Comparison of ENCODE assay signal across 21 mouse cellular contexts in genomic region chr19:9105101-9105685, GRCm38 (mm10). TPM values are rescaled to one million over a fixed set of nuclear protein-coding genes. Genes with fewer than 3 reads are reported as not detected.
DNase-seq lines count a peak whose midpoint lies in the region; ATAC-seq lines count a peak whose summit lies in the region.
"Had no signal": no experiment of that assay in that cellular context is flagged by ENCODE, and none has a peak within 500 bp of the region (broad histone marks: within the 10 kb centered on the region; RNA-seq: fewer than 3 reads in every experiment).

No protein-coding gene starts in this region.

- H3K4me3 ChIP-seq in heart, embryonic 12.5 days: no peak overlapping the region
- H3K4me3 ChIP-seq in heart, embryonic 10.5 days: no peak overlapping the region
- H3K4me3 ChIP-seq in hindbrain, embryonic 12.5 days: no peak overlapping the region
- H3K4me3 ChIP-seq: liver, embryonic 12.5 days; neural tube, embryonic 12.5 days had no signal

- peaks cover 21% of the 10 kb centered on the region for H3K4me1 ChIP-seq in heart, embryonic 12.5 days (replicated peaks)
- H3K4me1 ChIP-seq in heart, embryonic 10.5 days: peaks cover 18% of the 10 kb centered on the region
- 0 out of 2 replicates have a peak, but pooled peaks cover 6% of the 10 kb centered on the region for H3K4me1 ChIP-seq in hindbrain, embryonic 12.5 days

- no peak overlapping the region for H3K4me2 ChIP-seq in heart, embryonic 12.5 days
- no peak overlapping the region for H3K4me2 ChIP-seq in hindbrain, embryonic 12.5 days (replicated peaks)
- H3K4me2 ChIP-seq: hindbrain, embryonic 14.5 days; liver, embryonic 12.5 days; neural tube, embryonic 12.5 days had no signal

- peak; percentile 97 for DNase-seq in heart, adult 11 months
- DNase-seq in urinary bladder, postnatal 4 days (ENCODE audit: low spot score in 2 of 2): peak; percentile 0 to 61
- no peak for DNase-seq in urinary bladder, adult 18-20 months (ENCODE audit: low spot score in 2 of 2)
- DNase-seq in heart, embryonic 10.5 days (ENCODE audit: low spot score): peak; percentile 57
- no peak for DNase-seq in ovary, postnatal 36 days (ENCODE audit: low spot score)
- no peak for DNase-seq in liver
- DNase-seq: cerebellum, postnatal 10 days; layer of hippocampus, adult 9-11 months; retina, postnatal 1 day; spleen, adult 18-20 months; thymus, adult 18-20 months had no signal

- no peak overlapping the region for H3K27ac ChIP-seq in heart, embryonic 12.5 days (ENCODE audit: poor library complexity, severe bottlenecking)
- peak overlapping the region; percentile 57; the same call in 1 of the 2 replicates for H3K27ac ChIP-seq in heart, embryonic 10.5 days
- no peak overlapping the region for H3K27ac ChIP-seq in hindbrain, embryonic 12.5 days
- H3K27ac ChIP-seq: hindbrain, embryonic 14.5 days; liver, embryonic 12.5 days; neural tube, embryonic 12.5 days had no signal

- 70% methylated on average over 3 of the region's 3 CpGs for WGBS in heart, embryonic 12.5 days
- WGBS in heart, embryonic 10.5 days: 76% methylated on average over 3 of the region's 3 CpGs
- WGBS in hindbrain, embryonic 12.5 days: 74% methylated on average over 3 of the region's 3 CpGs

- no peaks in the 10 kb centered on the region for H3K36me3 ChIP-seq in heart, embryonic 12.5 days
- no peaks in the 10 kb centered on the region for H3K36me3 ChIP-seq in heart, embryonic 10.5 days
- H3K36me3 ChIP-seq in hindbrain, embryonic 12.5 days: no peaks in the 10 kb centered on the region
- H3K36me3 ChIP-seq: liver, embryonic 12.5 days; neural tube, embryonic 12.5 days had no signal

- H3K9me3 ChIP-seq in heart, embryonic 12.5 days (replicated peaks): no peaks in the 10 kb centered on the region
- H3K9me3 ChIP-seq in heart, embryonic 10.5 days: no peaks in the 10 kb centered on the region
- H3K9me3 ChIP-seq in hindbrain, embryonic 12.5 days (replicated peaks): no peaks in the 10 kb centered on the region
- H3K9me3 ChIP-seq: liver, embryonic 12.5 days; neural tube, embryonic 12.5 days had no signal

- no peaks in the 10 kb centered on the region for H3K27me3 ChIP-seq in heart, embryonic 12.5 days (replicated peaks)
- no peaks in the 10 kb centered on the region for H3K27me3 ChIP-seq in heart, embryonic 10.5 days (ENCODE audit: insufficient read depth, poor library complexity, severe bottlenecking)
- H3K27me3 ChIP-seq in hindbrain, embryonic 12.5 days: no peaks in the 10 kb centered on the region
- H3K27me3 ChIP-seq: liver, embryonic 12.5 days; neural tube, embryonic 12.5 days had no signal

- no peak overlapping the region for H3K9ac ChIP-seq in heart, embryonic 12.5 days
- no peak overlapping the region for H3K9ac ChIP-seq in hindbrain, embryonic 12.5 days
- H3K9ac ChIP-seq: hindbrain, embryonic 14.5 days; liver, embryonic 12.5 days; neural tube, embryonic 12.5 days had no signal

- ATAC-seq in heart, embryonic 12.5 days (ENCODE audit: insufficient number of reproducible peaks, low FRiP score): no peak
- no peak for ATAC-seq in hindbrain, embryonic 12.5 days (ENCODE audit: low FRiP score)
- ATAC-seq: forebrain, embryonic 14.5 days; liver, embryonic 12.5 days; midbrain, embryonic 16.5 days had no signal

RNA-seq across cellular contexts. Expression of gene Scgb1a1, which starts 17.4 kb away (rescaled TPM):
- polyA plus RNA-seq in heart, embryonic 12.5 days (2016; fragmentation: Nextera tagmentation; extraction: Ambion mirVana): not detected in 2 replicates
- not detected in 2 replicates for polyA plus RNA-seq in heart, embryonic 10.5 days (2016; fragmentation: Nextera tagmentation; extraction: Ambion mirVana)
- polyA plus RNA-seq in hindbrain, embryonic 12.5 days (2016; fragmentation: Nextera tagmentation; extraction: Ambion mirVana): not detected in 2 replicates
- polyA plus RNA-seq: adrenal gland, adult 2 months; embryonic facial prominence, embryonic 11.5 days; forebrain, embryonic 14.5 days; hindbrain, embryonic 14.5 days; kidney, embryonic 14.5 days; liver, embryonic 12.5 days; midbrain, embryonic 16.5 days; neural tube, embryonic 12.5 days had no signal

RNA-seq across cellular contexts. Expression of gene Asrgl1, which starts 30.2 kb away (rescaled TPM):
- polyA plus RNA-seq in heart, embryonic 12.5 days (2016; fragmentation: Nextera tagmentation; extraction: Ambion mirVana): 11.3 and 14.1 TPM in 2 replicates
- 11.7 and 14.4 TPM in 2 replicates for polyA plus RNA-seq in heart, embryonic 10.5 days (2016; fragmentation: Nextera tagmentation; extraction: Ambion mirVana)
- 16.8 and 18.0 TPM in 2 replicates for polyA plus RNA-seq in hindbrain, embryonic 12.5 days (2016; fragmentation: Nextera tagmentation; extraction: Ambion mirVana)

Comparison
In these comparisons a context has a peak if more than half of its experiments do, and no peak if none do; other contexts are left out.
1. DNase-seq: peak in heart, adult 11 months (single experiment), urinary bladder, postnatal 4 days (2 of 2) and heart, embryonic 10.5 days (single experiment); none in urinary bladder, adult 18-20 months (0 of 2), ovary, postnatal 36 days (single experiment) and liver (single experiment).